In the genomic region with DNA sequence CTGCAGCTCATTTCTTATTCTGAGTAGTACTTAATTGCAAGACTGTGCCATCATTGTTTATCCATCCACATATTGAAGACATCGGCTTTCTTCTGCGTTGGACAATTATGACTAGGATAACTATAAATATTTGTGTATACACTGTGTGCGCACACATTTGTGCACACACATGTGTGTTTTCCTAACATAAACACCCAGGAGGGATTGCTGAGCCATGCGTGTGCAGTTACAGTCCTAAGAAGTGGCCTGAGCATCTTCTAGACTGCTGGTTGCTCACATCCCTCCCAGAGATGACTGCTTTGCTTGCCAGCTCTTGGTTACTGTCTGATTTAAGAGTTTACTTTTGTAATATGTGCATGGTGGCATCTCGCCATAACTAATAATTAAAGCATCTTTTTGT, we compare ENCODE assay signal across 28 mouse cellular contexts. TPM values are rescaled to one million over a fixed set of nuclear protein-coding genes. Genes with fewer than 3 reads are reported as not detected.
DNase-seq lines count a peak whose midpoint lies in the region; ATAC-seq and TF ChIP-seq lines count a peak whose summit lies in the region.
"Had no signal": no experiment of that assay in that cellular context is flagged by ENCODE, and none has a peak within 500 bp of the region (broad histone marks: within the 10 kb centered on the region; RNA-seq: fewer than 3 reads in every experiment).

No protein-coding gene starts in this region.

- no peak for TF ChIP-seq CTCF in lung, embryonic 14.5 days (IDR thresholded peaks at IDR 0.05; ENCODE audit: low read depth)

- no peak for DNase-seq in intestine, embryonic 14.5 days (ENCODE audit: low spot score)
- no peak for DNase-seq in lung, embryonic 14.5 days
- DNase-seq in lung, postnatal 25 days (ENCODE audit: low spot score), result no peak
- no peak for DNase-seq in layer of hippocampus, adult 11-12 months (ENCODE audit: low spot score)
- DNase-seq: adrenal gland, postnatal 10 days; adrenal gland, postnatal 36 days; B cell, adult 2 months; cerebellum, adult 18-20 months; cerebellum, adult 9-10 months; cerebellum, postnatal 14 days; gastrocnemius, postnatal 10 days; gastrocnemius, postnatal 36 days; heart, adult 2 months; heart, postnatal 14 days; heart, postnatal 4 days had no signal

- no peak overlapping the region for H3K4me3 ChIP-seq in intestine, embryonic 14.5 days (ENCODE audit: low read depth, low read length)
- no peak overlapping the region for H3K4me3 ChIP-seq in intestine, embryonic 15.5 days (replicated peaks)
- no peak overlapping the region for H3K4me3 ChIP-seq in lung, embryonic 14.5 days (ENCODE audit: low read depth, low read length)
- H3K4me3 ChIP-seq in stomach, embryonic 15.5 days (replicated peaks), result no peak overlapping the region
- H3K4me3 ChIP-seq: embryonic facial prominence, embryonic 12.5 days; forebrain, embryonic 10.5 days; forebrain, embryonic 13.5 days; heart, adult 2 months; heart, embryonic 10.5 days; heart, embryonic 13.5 days had no signal

- peaks cover 4% of the 10 kb centered on the region for H3K9me3 ChIP-seq in intestine, embryonic 14.5 days (ENCODE audit: control insufficient read depth, low read length)
- no peaks in the 10 kb centered on the region for H3K9me3 ChIP-seq in intestine, embryonic 15.5 days
- no peaks in the 10 kb centered on the region for H3K9me3 ChIP-seq in lung, embryonic 14.5 days (ENCODE audit: low read depth, low read length)
- H3K9me3 ChIP-seq in stomach, embryonic 15.5 days, result no peaks in the 10 kb centered on the region
- H3K9me3 ChIP-seq: embryonic facial prominence, embryonic 12.5 days; forebrain, embryonic 13.5 days; heart, embryonic 10.5 days had no signal

- H3K36me3 ChIP-seq in intestine, embryonic 14.5 days (ENCODE audit: control insufficient read depth, insufficient read depth, low read length), result peaks cover 10% of the 10 kb centered on the region; the same call in 1 of the 2 replicates
- H3K36me3 ChIP-seq in intestine, embryonic 15.5 days, result peaks cover 4% of the 10 kb centered on the region; the same call in 1 of the 2 replicates
- H3K36me3 ChIP-seq in lung, embryonic 14.5 days (ENCODE audit: insufficient read depth), result peaks cover 15% of the 10 kb centered on the region; the same call in 1 of the 2 replicates
- H3K36me3 ChIP-seq in stomach, embryonic 15.5 days, result peaks cover 7% of the 10 kb centered on the region; the same call in 1 of the 2 replicates
- H3K36me3 ChIP-seq: G1E had no signal

- no peaks in the 10 kb centered on the region for H3K4me1 ChIP-seq in intestine, embryonic 14.5 days (replicated peaks; ENCODE audit: control insufficient read depth, insufficient read depth, low read length)
- H3K4me1 ChIP-seq in intestine, embryonic 15.5 days (replicated peaks), result no peaks in the 10 kb centered on the region
- H3K4me1 ChIP-seq in lung, embryonic 14.5 days (ENCODE audit: insufficient read depth), result no peaks in the 10 kb centered on the region
- H3K4me1 ChIP-seq in stomach, embryonic 15.5 days, result no peaks in the 10 kb centered on the region
- H3K4me1 ChIP-seq: embryonic facial prominence, embryonic 12.5 days; forebrain, embryonic 13.5 days; heart, embryonic 10.5 days had no signal

- WGBS in intestine, embryonic 14.5 days, result 61% methylated on average over 5 of the region's 5 CpGs
- 64% methylated on average over 5 of the region's 5 CpGs for WGBS in intestine, embryonic 15.5 days
- 58% methylated on average over 5 of the region's 5 CpGs for WGBS in lung, embryonic 14.5 days
- WGBS in stomach, embryonic 15.5 days, result 56% methylated on average over 5 of the region's 5 CpGs

- H3K4me2 ChIP-seq in intestine, embryonic 14.5 days (ENCODE audit: low read length), result no peak overlapping the region
- no peak overlapping the region for H3K4me2 ChIP-seq in intestine, embryonic 15.5 days (replicated peaks)
- no peak overlapping the region for H3K4me2 ChIP-seq in lung, embryonic 14.5 days
- no peak overlapping the region for H3K4me2 ChIP-seq in stomach, embryonic 15.5 days
- H3K4me2 ChIP-seq: embryonic facial prominence, embryonic 12.5 days; forebrain, embryonic 13.5 days; heart, embryonic 13.5 days; hindbrain, embryonic 14.5 days had no signal

- no peak overlapping the region for H3K9ac ChIP-seq in intestine, embryonic 14.5 days (ENCODE audit: low read length)
- H3K9ac ChIP-seq in intestine, embryonic 15.5 days, result no peak overlapping the region
- H3K9ac ChIP-seq in lung, embryonic 14.5 days, result no peak overlapping the region
- no peak overlapping the region for H3K9ac ChIP-seq in stomach, embryonic 15.5 days
- H3K9ac ChIP-seq: embryonic facial prominence, embryonic 12.5 days; forebrain, embryonic 13.5 days; heart, embryonic 13.5 days; hindbrain, embryonic 14.5 days had no signal

- no peaks in the 10 kb centered on the region for H3K27me3 ChIP-seq in intestine, embryonic 14.5 days (replicated peaks; ENCODE audit: control insufficient read depth, insufficient read depth, low read length)
- H3K27me3 ChIP-seq in intestine, embryonic 15.5 days (replicated peaks), result no peaks in the 10 kb centered on the region
- no peaks in the 10 kb centered on the region for H3K27me3 ChIP-seq in lung, embryonic 14.5 days (ENCODE audit: insufficient read depth, low read length)
- no peaks in the 10 kb centered on the region for H3K27me3 ChIP-seq in stomach, embryonic 15.5 days (replicated peaks)
- H3K27me3 ChIP-seq: CH12.LX; embryonic facial prominence, embryonic 12.5 days; forebrain, embryonic 13.5 days; heart, embryonic 13.5 days; Patski had no signal

- no peak overlapping the region; the same call in none of the 2 replicates for H3K27ac ChIP-seq in intestine, embryonic 14.5 days (ENCODE audit: low read depth)
- H3K27ac ChIP-seq in intestine, embryonic 15.5 days, result no peak overlapping the region
- H3K27ac ChIP-seq in lung, embryonic 14.5 days (ENCODE audit: low read depth), result no peak overlapping the region
- H3K27ac ChIP-seq in stomach, embryonic 15.5 days, result peak overlapping the region; percentile 44; the same call in 1 of the 2 replicates
- H3K27ac ChIP-seq: embryonic facial prominence, embryonic 12.5 days; forebrain, embryonic 10.5 days; forebrain, embryonic 13.5 days; heart, adult 2 months; heart, embryonic 10.5 days; heart, embryonic 13.5 days; hindbrain, embryonic 14.5 days; hindbrain, postnatal 0 days had no signal

- ATAC-seq in intestine, embryonic 14.5 days (replicated peaks; ENCODE audit: low FRiP score, low TSS enrichment, low read depth), result 0 out of 2 replicates have a peak, but pooled peaks have one; percentile 60
- ATAC-seq in intestine, embryonic 15.5 days, result no peak
- peak; percentile 60; the same call in 1 of the 2 replicates for ATAC-seq in lung, embryonic 14.5 days (ENCODE audit: insufficient read depth)
- no peak for ATAC-seq in stomach, embryonic 15.5 days (ENCODE audit: insufficient read depth, low FRiP score, low read depth)
- ATAC-seq: forebrain, embryonic 13.5 days; forebrain, embryonic 16.5 days; hindbrain, postnatal 0 days; Patski had no signal

RNA-seq across cellular contexts. Expression of gene Rftn2, which starts 44.2 kb away (rescaled TPM):
- 9.4 and 14.8 TPM in 2 replicates for polyA plus RNA-seq in intestine, embryonic 14.5 days (2014; fragmentation: Nextera tagmentation; extraction: Ambion mirVana)
- 8.5 and 9.8 TPM in 2 replicates for polyA plus RNA-seq in intestine, embryonic 15.5 days (2015; fragmentation: Nextera tagmentation; extraction: Ambion mirVana)
- polyA plus RNA-seq in lung, embryonic 14.5 days (2014; fragmentation: Nextera tagmentation; extraction: Ambion mirVana), result 12.1 and 12.6 TPM in 2 replicates
- 8.6 and 9.0 TPM in 2 replicates for polyA plus RNA-seq in stomach, embryonic 15.5 days (2015; fragmentation: Nextera tagmentation; extraction: Ambion mirVana)

RNA-seq across cellular contexts. Expression of gene Mob4, which starts 51.4 kb away (rescaled TPM):
- polyA plus RNA-seq in intestine, embryonic 14.5 days (2014; fragmentation: Nextera tagmentation; extraction: Ambion mirVana), result 145 and 146 TPM in 2 replicates
- 143 and 152 TPM in 2 replicates for polyA plus RNA-seq in intestine, embryonic 15.5 days (2015; fragmentation: Nextera tagmentation; extraction: Ambion mirVana)
- 141 TPM in 2 replicates for polyA plus RNA-seq in lung, embryonic 14.5 days (2014; fragmentation: Nextera tagmentation; extraction: Ambion mirVana)
- polyA plus RNA-seq in stomach, embryonic 15.5 days (2015; fragmentation: Nextera tagmentation; extraction: Ambion mirVana), result 144 and 156 TPM in 2 replicates

RNA-seq across cellular contexts. Expression of gene Mars2, which starts 54.6 kb away (rescaled TPM):
- 4.6 and 5.5 TPM in 2 replicates for polyA plus RNA-seq in intestine, embryonic 14.5 days (2014; fragmentation: Nextera tagmentation; extraction: Ambion mirVana)
- polyA plus RNA-seq in intestine, embryonic 15.5 days (2015; fragmentation: Nextera tagmentation; extraction: Ambion mirVana), result 5.2 and 5.3 TPM in 2 replicates
- polyA plus RNA-seq in lung, embryonic 14.5 days (2014; fragmentation: Nextera tagmentation; extraction: Ambion mirVana), result 2.9 and 3.3 TPM in 2 replicates
- polyA plus RNA-seq in stomach, embryonic 15.5 days (2015; fragmentation: Nextera tagmentation; extraction: Ambion mirVana), result 3.4 and 3.6 TPM in 2 replicates

Comparison
In these comparisons a context has a peak if more than half of its experiments do, and no peak if none do; other contexts are left out.
1. ATAC-seq: peak in intestine, embryonic 14.5 days (single experiment) and lung, embryonic 14.5 days (single experiment); none in intestine, embryonic 15.5 days (single experiment) and stomach, embryonic 15.5 days (single experiment).